Comparison of ENCODE assay signal across 11 mouse cellular contexts in genomic region chr13:112382956-112383355, GRCm38 (mm10).
DNase-seq lines count a peak whose midpoint lies in the region; ATAC-seq and TF ChIP-seq lines count a peak whose summit lies in the region.
"Had no signal": no experiment of that assay in that cellular context is flagged by ENCODE, and none has a peak within 500 bp of the region (broad histone marks: within the 10 kb centered on the region; RNA-seq: fewer than 3 reads in every experiment).

No protein-coding gene starts in this region.

- H3K4me2 ChIP-seq in heart, embryonic 15.5 days, result no peak overlapping the region
- no peak overlapping the region for H3K4me2 ChIP-seq in stomach, postnatal 0 days (replicated peaks; ENCODE audit: low read depth)
- H3K4me2 ChIP-seq in hindbrain, embryonic 12.5 days (replicated peaks), result no peak overlapping the region

- peak; percentile 62; the same call in 1 of the 2 replicates for ATAC-seq in heart, embryonic 15.5 days (replicated peaks; ENCODE audit: insufficient number of reproducible peaks, insufficient read depth, low FRiP score, low read depth)
- ATAC-seq in stomach, postnatal 0 days (ENCODE audit: low FRiP score, low TSS enrichment), result peak; percentile 88
- no peak for ATAC-seq in hindbrain, embryonic 12.5 days (ENCODE audit: low FRiP score)

- H3K36me3 ChIP-seq in heart, embryonic 15.5 days, result no peaks in the 10 kb centered on the region
- H3K36me3 ChIP-seq in stomach, postnatal 0 days (ENCODE audit: control insufficient read depth, insufficient read depth, low read length), result no peaks in the 10 kb centered on the region
- no peaks in the 10 kb centered on the region for H3K36me3 ChIP-seq in hindbrain, embryonic 12.5 days

- H3K9ac ChIP-seq in heart, embryonic 15.5 days, result no peak overlapping the region
- H3K9ac ChIP-seq in stomach, postnatal 0 days (ENCODE audit: low read length), result no peak overlapping the region
- no peak overlapping the region for H3K9ac ChIP-seq in hindbrain, embryonic 12.5 days

- peaks cover 16% of the 10 kb centered on the region for H3K4me1 ChIP-seq in heart, embryonic 15.5 days (replicated peaks)
- 0 out of 2 replicates have a peak, but pooled peaks cover 2% of the 10 kb centered on the region for H3K4me1 ChIP-seq in stomach, postnatal 0 days (replicated peaks; ENCODE audit: control insufficient read depth, insufficient read depth)
- H3K4me1 ChIP-seq in hindbrain, embryonic 12.5 days, result peaks cover 4% of the 10 kb centered on the region; the same call in 1 of the 2 replicates

- DNase-seq in heart, adult 11 months, result peak; percentile 98
- no peak for DNase-seq in heart, postnatal 4 days
- DNase-seq in retina, postnatal 1 day, result peak; percentile 16
- no peak for DNase-seq in retina, embryonic 14.5 days (ENCODE audit: low spot score)
- no peak for DNase-seq in stomach, postnatal 0 days (ENCODE audit: low spot score)
- no peak for DNase-seq in layer of hippocampus, adult 2 months (ENCODE audit: low spot score in 2 of 2)
- DNase-seq: thymus, postnatal 25 days had no signal

- H3K27me3 ChIP-seq in heart, embryonic 15.5 days, result no peaks in the 10 kb centered on the region
- H3K27me3 ChIP-seq in stomach, postnatal 0 days (ENCODE audit: control insufficient read depth, insufficient read depth, low read length), result no peaks in the 10 kb centered on the region
- H3K27me3 ChIP-seq in hindbrain, embryonic 12.5 days, result no peaks in the 10 kb centered on the region

- peak overlapping the region; percentile 35 for H3K27ac ChIP-seq in heart, embryonic 15.5 days
- peak overlapping the region; percentile 82 for H3K27ac ChIP-seq in stomach, postnatal 0 days (replicated peaks)
- H3K27ac ChIP-seq in layer of hippocampus, adult 2 months, result no peak overlapping the region
- no peak overlapping the region for H3K27ac ChIP-seq in hindbrain, embryonic 12.5 days

- WGBS in heart, embryonic 15.5 days, result 38% methylated on average over 3 of the region's 3 CpGs
- 22% methylated on average over 3 of the region's 3 CpGs for WGBS in stomach, postnatal 0 days
- 74% methylated on average over 3 of the region's 3 CpGs for WGBS in hindbrain, embryonic 12.5 days

- no peak overlapping the region for H3K4me3 ChIP-seq in heart, embryonic 15.5 days
- no peak overlapping the region for H3K4me3 ChIP-seq in stomach, postnatal 0 days (ENCODE audit: low read depth, low read length)
- H3K4me3 ChIP-seq in layer of hippocampus, adult 2 months, result no peak overlapping the region
- H3K4me3 ChIP-seq in hindbrain, embryonic 12.5 days, result no peak overlapping the region
- H3K4me3 ChIP-seq: erythroblast, embryonic 14.5 days; myocyte had no signal

- no peak for TF ChIP-seq EP300 in stomach, postnatal 0 days (optimal IDR thresholded peaks at IDR 0.05)

- no peaks in the 10 kb centered on the region for H3K9me3 ChIP-seq in heart, embryonic 15.5 days (replicated peaks)
- H3K9me3 ChIP-seq in stomach, postnatal 0 days (ENCODE audit: control insufficient read depth, low read length), result no peaks in the 10 kb centered on the region
- no peaks in the 10 kb centered on the region for H3K9me3 ChIP-seq in hindbrain, embryonic 12.5 days (replicated peaks)

- no peak for TF ChIP-seq CTCF in stomach, postnatal 0 days (IDR thresholded peaks at IDR 0.05; ENCODE audit: low read depth)
- TF ChIP-seq CTCF in layer of hippocampus, adult 2 months (conservative IDR thresholded peaks at IDR 0.05), result no peak

Comparison
In these comparisons a context has a peak if more than half of its experiments do, and no peak if none do; other contexts are left out.
1. DNase-seq: peak in heart, adult 11 months (single experiment) and retina, postnatal 1 day (single experiment); none in heart, postnatal 4 days (single experiment), retina, embryonic 14.5 days (single experiment), stomach, postnatal 0 days (single experiment) and layer of hippocampus, adult 2 months (0 of 2).
2. H3K27ac ChIP-seq: peak in heart, embryonic 15.5 days (single experiment) and stomach, postnatal 0 days (single experiment); none in layer of hippocampus, adult 2 months (single experiment) and hindbrain, embryonic 12.5 days (single experiment).